Mouse (Mus musculus): ENCODE results near the gene Anapc15. TPM values are rescaled to one million over a fixed set of nuclear protein-coding genes. Genes with fewer than 3 reads are reported as not detected.
A peak's percentile ranks its signal among the peaks of the same experiment; 100 is the strongest.

Anapc15 gene
- polyA plus RNA-seq, 1 experiment from 2014 or later = 102 TPM

GRCm38 (mm10) chr7:101831437-101831836, 32.1 kb upstream of the Anapc15 start:
- H3K4me3 ChIP-seq (ENCODE audit: low read depth, low read length) = no peak overlapping the region
- H3K9me3 ChIP-seq (ENCODE audit: control insufficient read depth, low read length) = no peaks in the 10 kb centered on the region
- ATAC-seq (replicated peaks; ENCODE audit: low FRiP score) (no peak), DNase-seq (ENCODE audit: low spot score) (no peak)
- H3K4me1 ChIP-seq (replicated peaks; ENCODE audit: control insufficient read depth, insufficient read depth, low read length) = peaks cover 20% of the 10 kb centered on the region
- peaks cover 25% of the 10 kb centered on the region; the same call in 1 of the 2 replicates for H3K36me3 ChIP-seq (ENCODE audit: control insufficient read depth, insufficient read depth, low read length)
- no peak overlapping the region for H3K4me2 ChIP-seq (ENCODE audit: low read depth, low read length, severe bottlenecking)
- no peak overlapping the region for H3K27ac ChIP-seq (ENCODE audit: low read depth, low read length)
- no peaks in the 10 kb centered on the region for H3K27me3 ChIP-seq (ENCODE audit: control insufficient read depth, insufficient read depth, low read length)
- no peak overlapping the region for H3K9ac ChIP-seq (ENCODE audit: low read length)
- WGBS = 93% methylated on average over 8 of the region's 8 CpGs

GRCm38 (mm10) chr7:101832372-101832771, 31.1 kb upstream of the Anapc15 start:
- Histone ChIP-seq H3K27me3 (ENCODE audit: control insufficient read depth, insufficient read depth, low read length) (no peaks in the 10 kb centered on the region), H3K36me3 (ENCODE audit: control insufficient read depth, insufficient read depth, low read length) (peaks cover 23% of the 10 kb centered on the region; the same call in 1 of the 2 replicates), H3K27ac (ENCODE audit: low read depth, low read length) (no peak overlapping the region), H3K9me3 (ENCODE audit: control insufficient read depth, low read length) (no peaks in the 10 kb centered on the region), H3K9ac (ENCODE audit: low read length) (no peak overlapping the region), H3K4me3 (ENCODE audit: low read depth, low read length) (no peak overlapping the region), H3K4me2 (ENCODE audit: low read depth, low read length, severe bottlenecking) (no peak overlapping the region), H3K4me1 (replicated peaks; ENCODE audit: control insufficient read depth, insufficient read depth, low read length) (peaks cover 20% of the 10 kb centered on the region)
- 90% methylated on average over 4 of the region's 4 CpGs for WGBS
- ATAC-seq (replicated peaks; ENCODE audit: low FRiP score) (no peak), DNase-seq (ENCODE audit: low spot score) (no peak)

- Histone ChIP-seq H3K4me1 (replicated peaks; ENCODE audit: control insufficient read depth, insufficient read depth, low read length) (peaks cover 20% of the 10 kb centered on the region), H3K36me3 (ENCODE audit: control insufficient read depth, insufficient read depth, low read length) (peaks cover 22% of the 10 kb centered on the region; the same call in 1 of the 2 replicates), H3K27me3 (ENCODE audit: control insufficient read depth, insufficient read depth, low read length) (no peaks in the 10 kb centered on the region), H3K4me3 (ENCODE audit: low read depth, low read length) (no peak overlapping the region), H3K9ac (ENCODE audit: low read length) (no peak overlapping the region), H3K9me3 (ENCODE audit: control insufficient read depth, low read length) (no peaks in the 10 kb centered on the region), H3K4me2 (ENCODE audit: low read depth, low read length, severe bottlenecking) (no peak overlapping the region), H3K27ac (ENCODE audit: low read depth, low read length) (no peak overlapping the region)
- DNase-seq (ENCODE audit: low spot score) (no peak), ATAC-seq (replicated peaks; ENCODE audit: low FRiP score) (no peak)
- 71% methylated on average over 5 of the region's 5 CpGs for WGBS
These were observed 30.2 kb upstream of the Anapc15 start for GRCm38 (mm10) chr7:101833352-101833751.

GRCm38 (mm10) chr7:101833916-101834584, 29.5 kb upstream of the Anapc15 start:
- DNase-seq (ENCODE audit: low spot score) (no peak), ATAC-seq (replicated peaks; ENCODE audit: low FRiP score) (no peak)
- Histone ChIP-seq H3K36me3 (ENCODE audit: control insufficient read depth, insufficient read depth, low read length) (peaks cover 22% of the 10 kb centered on the region; the same call in 1 of the 2 replicates), H3K27ac (ENCODE audit: low read depth, low read length) (0 out of 2 replicates have a peak overlapping the region, but pooled peaks have one; percentile 18), H3K4me1 (replicated peaks; ENCODE audit: control insufficient read depth, insufficient read depth, low read length) (peaks cover 20% of the 10 kb centered on the region), H3K9me3 (ENCODE audit: control insufficient read depth, low read length) (no peaks in the 10 kb centered on the region), H3K4me2 (ENCODE audit: low read depth, low read length, severe bottlenecking) (no peak overlapping the region), H3K27me3 (ENCODE audit: control insufficient read depth, insufficient read depth, low read length) (no peaks in the 10 kb centered on the region), H3K9ac (ENCODE audit: low read length) (peak overlapping the region; percentile 32), H3K4me3 (ENCODE audit: low read depth, low read length) (no peak overlapping the region)
- WGBS = 74% methylated on average over 3 of the region's 3 CpGs

- no peak for DNase-seq (ENCODE audit: low spot score)
- Histone ChIP-seq H3K9me3 (ENCODE audit: control insufficient read depth, low read length) (no peaks in the 10 kb centered on the region), H3K9ac (ENCODE audit: low read length) (no peak overlapping the region; the same call in 1 of the 2 replicates), H3K4me2 (ENCODE audit: low read depth, low read length, severe bottlenecking) (peak overlapping the region; percentile 96; the same call in 1 of the 2 replicates), H3K36me3 (ENCODE audit: control insufficient read depth, insufficient read depth, low read length) (peaks cover 20% of the 10 kb centered on the region; the same call in 1 of the 2 replicates), H3K27me3 (ENCODE audit: control insufficient read depth, insufficient read depth, low read length) (no peaks in the 10 kb centered on the region), H3K4me1 (replicated peaks; ENCODE audit: control insufficient read depth, insufficient read depth, low read length) (peaks cover 20% of the 10 kb centered on the region), H3K27ac (ENCODE audit: low read depth, low read length) (no peak overlapping the region; the same call in 1 of the 2 replicates), H3K4me3 (ENCODE audit: low read depth, low read length) (peak overlapping the region; percentile 87)
- WGBS = 74% methylated on average over 3 of the region's 3 CpGs
- ATAC-seq (replicated peaks; ENCODE audit: low FRiP score) = no peak
These were observed 28.6 kb upstream of the Anapc15 start for GRCm38 (mm10) chr7:101834903-101835302.

GRCm38 (mm10) chr7:101835457-101836109, 27.9 kb upstream of the Anapc15 start:
- Histone ChIP-seq H3K27me3 (ENCODE audit: control insufficient read depth, insufficient read depth, low read length) (no peaks in the 10 kb centered on the region), H3K4me2 (ENCODE audit: low read depth, low read length, severe bottlenecking) (peak overlapping the region; percentile 96), H3K9me3 (ENCODE audit: control insufficient read depth, low read length) (no peaks in the 10 kb centered on the region), H3K4me3 (ENCODE audit: low read depth, low read length) (peak overlapping the region; percentile 87), H3K36me3 (ENCODE audit: control insufficient read depth, insufficient read depth, low read length) (peaks cover 15% of the 10 kb centered on the region; the same call in 1 of the 2 replicates), H3K4me1 (replicated peaks; ENCODE audit: control insufficient read depth, insufficient read depth, low read length) (peaks cover 20% of the 10 kb centered on the region), H3K27ac (ENCODE audit: low read depth, low read length) (no peak overlapping the region; the same call in 1 of the 2 replicates), H3K9ac (ENCODE audit: low read length) (peak overlapping the region; percentile 97)
- no peak for DNase-seq (ENCODE audit: low spot score)
- 45% methylated on average over 5 of the region's 5 CpGs for WGBS
- no peak for ATAC-seq (replicated peaks; ENCODE audit: low FRiP score)

GRCm38 (mm10) chr7:101836271-101837153, 27.0 kb upstream of the Anapc15 start:
- peaks cover 11% of the 10 kb centered on the region; the same call in 1 of the 2 replicates for H3K36me3 ChIP-seq (ENCODE audit: control insufficient read depth, insufficient read depth, low read length)
- no peaks in the 10 kb centered on the region for H3K27me3 ChIP-seq (ENCODE audit: control insufficient read depth, insufficient read depth, low read length)
- peak overlapping the region; percentile 88 for H3K27ac ChIP-seq (ENCODE audit: low read depth, low read length)
- no peaks in the 10 kb centered on the region for H3K9me3 ChIP-seq (ENCODE audit: control insufficient read depth, low read length)
- WGBS = under 1% methylated on average over 57 of the region's 63 CpGs
- peak overlapping the region; percentile 96 for H3K4me2 ChIP-seq (ENCODE audit: low read depth, low read length, severe bottlenecking)
- peak; percentile 76 for ATAC-seq (replicated peaks; ENCODE audit: low FRiP score)
- H3K4me1 ChIP-seq (replicated peaks; ENCODE audit: control insufficient read depth, insufficient read depth, low read length) = peaks cover 20% of the 10 kb centered on the region
- peak; percentile 92 for DNase-seq (ENCODE audit: low spot score)
- peak overlapping the region; percentile 87 for H3K4me3 ChIP-seq (ENCODE audit: low read depth, low read length)
- peak overlapping the region; percentile 97 for H3K9ac ChIP-seq (ENCODE audit: low read length)

- peak overlapping the region; percentile 87 for H3K4me3 ChIP-seq (ENCODE audit: low read depth, low read length)
- no peak for DNase-seq (ENCODE audit: low spot score)
These were observed 26.3 kb upstream of the Anapc15 start for GRCm38 (mm10) chr7:101837154-101837605.

More at GRCm38 (mm10) chr7:101837154-101837605, 26.3 kb upstream of the Anapc15 start:
- H3K27me3 ChIP-seq (ENCODE audit: control insufficient read depth, insufficient read depth, low read length) = no peaks in the 10 kb centered on the region
- ATAC-seq (replicated peaks; ENCODE audit: low FRiP score) = peak; percentile 21
- H3K27ac ChIP-seq (ENCODE audit: low read depth, low read length) = peak overlapping the region; percentile 79
- peak overlapping the region; percentile 97 for H3K9ac ChIP-seq (ENCODE audit: low read length)
- peak overlapping the region; percentile 96 for H3K4me2 ChIP-seq (ENCODE audit: low read depth, low read length, severe bottlenecking)
- peaks cover 8% of the 10 kb centered on the region; the same call in 1 of the 2 replicates for H3K36me3 ChIP-seq (ENCODE audit: control insufficient read depth, insufficient read depth, low read length)
- H3K9me3 ChIP-seq (ENCODE audit: control insufficient read depth, low read length) = no peaks in the 10 kb centered on the region
- H3K4me1 ChIP-seq (replicated peaks; ENCODE audit: control insufficient read depth, insufficient read depth, low read length) = peaks cover 20% of the 10 kb centered on the region
- under 1% methylated on average over 20 of the region's 20 CpGs for WGBS
